Mouse (Mus musculus): ENCODE measurements around the gene Ppp1r1a. TPM values are rescaled to one million over a fixed set of nuclear protein-coding genes. Genes with fewer than 3 reads are reported as not detected.
A peak's percentile ranks its signal among the peaks of the same experiment; 100 is the strongest.

Gene Ppp1r1a
- polyA plus RNA-seq, 3 experiments from 2014 or later, result 0.51 TPM; not detected in 2

GRCm38 (mm10) chr15:103514119-103514518 is 23.7 kb downstream of the Ppp1r1a start:
- ATAC-seq, result no peak

DNA sequence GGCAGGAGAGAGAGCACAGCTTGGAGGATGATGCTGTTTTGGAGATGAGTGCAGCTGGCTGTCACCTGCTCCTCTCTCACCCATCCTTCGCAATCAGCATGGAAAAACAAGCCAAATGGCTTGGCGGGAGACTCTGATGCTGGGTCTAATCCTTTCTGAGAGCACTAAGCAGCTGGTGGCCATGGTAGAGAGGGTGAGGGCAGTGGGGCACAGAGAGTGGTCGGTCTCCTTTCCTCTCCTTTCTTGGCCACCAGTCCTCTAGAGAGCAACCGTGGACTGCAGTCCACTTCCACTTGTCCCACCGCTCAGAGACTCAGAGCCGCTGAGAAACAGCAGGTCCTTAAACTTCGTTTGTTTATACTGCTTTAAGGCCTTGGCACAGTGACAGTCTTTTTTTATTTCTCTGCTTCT is 24.2 kb downstream of the Ppp1r1a start:
- no peak for ATAC-seq

- ATAC-seq, result no peak
These were observed 26.2 kb downstream of the Ppp1r1a start for GRCm38 (mm10) chr15:103511652-103512051.

GRCm38 (mm10) chr15:103509317-103509716 is 28.5 kb downstream of the Ppp1r1a start:
- no peak for ATAC-seq

DNA sequence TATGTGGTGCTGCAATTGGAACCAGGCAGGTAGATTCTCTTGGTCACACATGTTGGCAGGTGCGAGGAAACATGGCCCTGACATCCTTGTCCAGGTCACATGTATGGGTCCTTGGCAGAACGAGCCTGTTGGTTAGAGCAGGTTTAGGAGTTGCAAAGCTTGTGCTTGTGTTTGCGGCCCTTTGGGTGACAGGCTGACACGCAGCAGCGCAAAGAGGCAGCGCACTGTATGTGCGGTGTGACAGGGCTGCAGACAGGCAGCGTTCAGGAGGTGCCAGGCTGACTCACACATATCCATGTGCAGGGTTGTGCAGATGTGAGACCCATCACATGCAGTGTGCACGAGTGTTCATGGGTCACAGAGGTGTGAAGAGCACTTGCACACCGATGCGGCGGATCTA is 34.1 kb downstream of the Ppp1r1a start:
- no peak for ATAC-seq

DNA sequence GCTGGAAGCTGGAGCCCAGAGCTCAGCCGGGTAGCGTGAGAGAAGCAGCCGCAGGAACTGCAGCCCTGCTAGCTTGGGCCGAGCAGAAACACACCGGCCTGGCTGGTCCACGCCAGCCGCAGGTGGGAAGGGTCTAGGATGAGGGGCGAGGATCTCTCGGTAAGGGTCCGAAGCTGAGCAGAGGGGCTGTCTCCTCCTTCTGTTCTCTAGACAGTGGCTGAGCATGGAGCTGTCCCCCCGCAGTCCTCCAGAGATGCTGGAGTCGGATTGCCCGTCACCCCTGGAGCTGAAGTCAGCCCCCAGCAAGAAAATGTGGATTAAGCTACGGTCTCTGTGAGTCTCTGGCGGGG is 34.6 kb downstream of the Ppp1r1a start:
- no peak for ATAC-seq

DNA sequence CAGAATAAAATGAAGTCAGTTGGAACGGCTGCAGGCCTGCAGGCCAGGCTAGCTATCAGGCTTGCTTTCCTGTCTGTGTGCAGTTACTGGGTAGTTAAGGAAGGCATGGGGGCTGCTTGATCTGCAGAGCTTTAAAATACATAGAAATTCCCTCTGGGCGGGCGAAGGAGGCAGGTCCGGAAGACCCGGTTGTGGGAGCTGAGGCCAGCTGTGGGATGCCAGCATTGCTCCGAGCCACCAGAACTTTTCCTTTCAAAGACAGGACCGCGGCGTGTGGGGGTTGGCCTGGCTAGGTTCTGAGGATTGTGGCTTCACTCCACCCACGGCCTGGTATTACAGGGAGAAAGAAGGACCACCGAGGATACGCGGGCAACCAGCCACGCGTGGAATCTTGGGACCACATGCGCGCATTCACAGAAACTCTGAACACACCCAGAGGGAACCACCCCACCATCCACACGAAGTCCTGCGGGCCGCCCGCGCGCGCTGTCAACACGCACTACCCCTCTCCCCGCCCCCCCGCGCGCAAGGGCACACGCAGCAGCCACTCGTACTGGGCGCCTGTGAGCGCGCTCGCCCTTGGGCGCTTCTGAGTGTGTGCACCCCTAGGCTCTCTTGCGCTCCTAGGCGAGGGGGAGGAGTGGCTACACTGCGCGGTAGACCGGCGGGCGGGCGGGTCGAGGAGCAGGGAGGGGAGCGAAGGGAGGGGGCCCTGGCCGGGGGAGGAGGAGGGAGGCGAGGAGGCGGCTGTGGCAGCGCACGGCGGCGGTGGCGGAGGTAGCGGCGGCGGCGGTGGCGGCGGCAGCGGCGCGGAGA is 35.2 kb downstream of the Ppp1r1a start, which contains the start of gene Pde1b:
Gene Pde1b (plus strand): TSS at position 600 of the 816 bp plus-strand sequence.
- peak; percentile 62 for ATAC-seq

DNA sequence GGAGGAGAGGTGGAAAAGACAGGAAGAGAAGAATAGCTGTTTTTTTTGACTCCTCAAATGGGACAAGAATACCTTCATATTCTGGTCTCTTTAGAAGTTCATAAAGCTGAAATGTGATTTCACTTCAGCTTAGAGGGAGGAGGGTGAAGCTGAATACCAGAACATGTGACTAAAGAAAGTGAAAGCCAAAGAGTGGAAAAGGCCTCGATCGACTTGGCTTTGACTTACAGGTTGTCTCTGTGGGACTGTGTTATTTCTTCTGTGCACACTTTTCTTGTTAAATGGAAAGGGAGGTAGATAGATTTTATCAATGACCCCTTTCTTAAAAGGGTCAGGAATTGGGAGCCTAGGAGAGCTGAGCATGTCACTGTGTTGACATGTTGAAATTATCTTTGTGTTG is 36.6 kb downstream of the Ppp1r1a start:
- ATAC-seq, result no peak

GRCm38 (mm10) chr15:103500723-103501122 is 37.1 kb downstream of the Ppp1r1a start:
- no peak for ATAC-seq

- ATAC-seq, result no peak
These were observed 39.6 kb downstream of the Ppp1r1a start for GRCm38 (mm10) chr15:103498157-103498556.

- ATAC-seq, result no peak
These were observed 41.3 kb downstream of the Ppp1r1a start for GRCm38 (mm10) chr15:103496204-103497140.

GRCm38 (mm10) chr15:103488336-103488735 is 49.5 kb downstream of the Ppp1r1a start:
- ATAC-seq, result no peak

- no peak for ATAC-seq
These were observed 51.1 kb downstream of the Ppp1r1a start for GRCm38 (mm10) chr15:103486658-103487057.

- ATAC-seq, result no peak
These were observed 52.7 kb downstream of the Ppp1r1a start for GRCm38 (mm10) chr15:103485106-103485505.

DNA sequence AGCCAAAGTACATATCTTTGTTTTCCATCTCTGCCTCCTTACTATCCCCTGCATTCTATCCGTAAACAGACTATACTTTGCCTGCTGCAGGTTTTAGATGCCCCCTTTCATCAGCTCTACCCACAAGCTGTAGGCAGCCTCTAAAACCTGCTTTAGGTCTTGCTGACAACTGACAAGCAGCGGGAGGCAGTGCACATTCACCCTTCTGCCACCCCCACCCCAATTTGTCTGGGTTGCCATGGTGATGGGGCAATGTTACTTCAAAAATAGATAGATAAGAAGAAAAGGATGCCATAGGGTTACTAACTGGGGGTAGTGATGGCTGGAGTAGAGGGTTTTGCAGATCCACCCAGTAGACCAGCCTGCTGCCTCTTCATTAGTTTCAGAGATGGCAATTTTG is 53.3 kb downstream of the Ppp1r1a start:
- ATAC-seq, result no peak

- no peak for ATAC-seq
These were observed 55.3 kb downstream of the Ppp1r1a start for GRCm38 (mm10) chr15:103482488-103482887.

Other genes starting within 250 kb of the Ppp1r1a start
- gene Gpr84, start 227.4 kb downstream of the Ppp1r1a start, polyA plus RNA-seq (2017; shearing (Covaris generic)), result not detected
- not detected for gene Zfp385a, start 197.9 kb downstream of the Ppp1r1a start, polyA plus RNA-seq (2017; shearing (Covaris generic))
- gene Itga5, start 171.2 kb downstream of the Ppp1r1a start, polyA plus RNA-seq (2017; shearing (Covaris generic)), result 1 to 10 TPM in 2 of 3 experiments, under 1 TPM in 1; 0.74 to 1.8 (median 1.5) TPM
- gene Gtsf1, start 107.5 kb downstream of the Ppp1r1a start, polyA plus RNA-seq (2017; shearing (Covaris generic)), result under 1 TPM in 1 of 3 experiments, not detected in 2; 0.62 TPM
- gene Gtsf2, start 89.5 kb downstream of the Ppp1r1a start, polyA plus RNA-seq (2017; shearing (Covaris generic)), result not detected
- 10 to 100 TPM; 78.2 to 92.5 (median 81.4) TPM for gene Nckap1l, start 84.2 kb downstream of the Ppp1r1a start, polyA plus RNA-seq (2017; shearing (Covaris generic))
- 1 to 10 TPM; 2.4 to 3.4 (median 3.0) TPM for gene Pde1b, start 35.0 kb downstream of the Ppp1r1a start, polyA plus RNA-seq (2017; shearing (Covaris generic))
- gene Glycam1, start 27.1 kb upstream of the Ppp1r1a start, polyA plus RNA-seq (2017; shearing (Covaris generic)), result not detected
- gene Mucl1, start 217.5 kb upstream of the Ppp1r1a start, polyA plus RNA-seq (2017; shearing (Covaris generic)), result not detected

Data from inflammation-experienced regulatory T-cells, adult 6 months (primary cell).